Mouse (Mus musculus) limb, embryonic 11.5 days (tissue): ENCODE data around the gene Sdha. TPM values are rescaled to one million over a fixed set of nuclear protein-coding genes. Genes with fewer than 3 reads are reported as not detected.
A peak's percentile ranks its signal among the peaks of the same experiment; 100 is the strongest.

Experiments used
- ATAC-seq: fragments of 200-750 bp; cut with Nextera tagmentation; 2 replicates; pipeline ENCODE4 v1.8.0; 2017; ENCODE audit warnings: low read depth; ENCODE audit not compliant: insufficient number of reproducible peaks, low FRiP score, low TSS enrichment
- DNase-seq: peaks from one replicate; pipeline ENCODE4 v3.0.0-alpha.2; 2015; ENCODE audit warnings: low spot score
- H3K27ac ChIP-seq: fragments of 300-500 bp; sonication (generic); replicated peaks from 2 replicates; pipeline ENCODE4 v1.5.1; 2014; ENCODE audit warnings: low read depth, mild to moderate bottlenecking, low read length
- H3K27me3 ChIP-seq: fragments of 300-500 bp; sonication (generic); 2 replicates; pipeline ENCODE4 v1.6.1; 2014; ENCODE audit warnings: mild to moderate bottlenecking, low read length, mixed read lengths; ENCODE audit not compliant: control insufficient read depth, insufficient read depth
- H3K36me3 ChIP-seq: fragments of 300-500 bp; sonication (generic); 2 replicates; pipeline ENCODE4 v1.6.1; 2014; ENCODE audit warnings: mild to moderate bottlenecking, low read length, moderate library complexity, mixed read lengths; ENCODE audit not compliant: control insufficient read depth, insufficient read depth
- H3K4me1 ChIP-seq: fragments of 300-500 bp; sonication (generic); 2 replicates; pipeline ENCODE4 v1.6.1; 2014; ENCODE audit warnings: low read length, mixed read lengths; ENCODE audit not compliant: control insufficient read depth, insufficient read depth
- H3K4me2 ChIP-seq: fragments of 300-500 bp; sonication (generic); 2 replicates; pipeline ENCODE4 v1.6.1; 2014; ENCODE audit warnings: low read depth, mild to moderate bottlenecking, moderate library complexity; ENCODE audit not compliant: severe bottlenecking
- H3K4me3 ChIP-seq: fragments of 300-500 bp; sonication (generic); 2 replicates; pipeline ENCODE4 v1.5.1; 2014; ENCODE audit warnings: low read depth, low read length
- H3K9ac ChIP-seq: fragments of 300-500 bp; sonication (generic); 2 replicates; pipeline ENCODE4 v1.6.1; 2014; ENCODE audit warnings: mild to moderate bottlenecking, low read length
- H3K9me3 ChIP-seq: fragments of 300-500 bp; sonication (generic); 2 replicates; pipeline ENCODE4 v1.6.1; 2016; ENCODE audit warnings: low read length; ENCODE audit not compliant: control insufficient read depth
- WGBS: fragments of 180-500 bp; shearing (Covaris S2); extraction: QIAGEN DNeasy Blood & Tissue Kit; methylation state at CpG from one replicate; pipeline ENCODE4 v1.1.7; 2014; 5-methylcytosine and 5-hydroxymethylcytosine counted together
- polyA plus RNA-seq: library from polyadenylated mRNA; unstranded; fragments of >200 nt; fragmentation: Nextera tagmentation; extraction: Ambion mirVana; gene quantifications from 2 replicates; pipeline ENCODE4 v1.2.1, GENCODE M21; 2014

Gene Sdha
- polyA plus RNA-seq, 1 experiment from 2014 or later = 214 TPM

- ATAC-seq (no peak), DNase-seq (no peak)
- H3K9me3 ChIP-seq = no peaks in the 10 kb centered on the region
- H3K27me3 ChIP-seq = no peaks in the 10 kb centered on the region
- peaks cover 4% of the 10 kb centered on the region; the same call in 1 of the 2 replicates for H3K36me3 ChIP-seq
- peak overlapping the region; percentile 70 for H3K9ac ChIP-seq
- WGBS = 7% methylated on average over 15 of the region's 15 CpGs
- peak overlapping the region; percentile 67 for H3K4me3 ChIP-seq
- peaks cover 3% of the 10 kb centered on the region; the same call in 1 of the 2 replicates for H3K4me1 ChIP-seq
- H3K27ac ChIP-seq = no peak overlapping the region
- H3K4me2 ChIP-seq = peak overlapping the region; percentile 48
Observed at GRCm38 (mm10) chr13:74316789-74317169, 33.3 kb downstream of the Sdha start.

- Histone ChIP-seq H3K4me2 (peak overlapping the region; percentile 48), H3K27me3 (no peaks in the 10 kb centered on the region), H3K4me3 (peak overlapping the region; percentile 67), H3K36me3 (peaks cover 3% of the 10 kb centered on the region; the same call in 1 of the 2 replicates), H3K4me1 (peaks cover 3% of the 10 kb centered on the region; the same call in 1 of the 2 replicates), H3K9me3 (no peaks in the 10 kb centered on the region), H3K9ac (peak overlapping the region; percentile 70), H3K27ac (no peak overlapping the region)
- ATAC-seq = no peak
- WGBS = 32% methylated on average over 4 of the region's 4 CpGs
- no peak for DNase-seq
Observed at GRCm38 (mm10) chr13:74316386-74316785, 33.7 kb downstream of the Sdha start.

- H3K4me1 ChIP-seq = peaks cover 3% of the 10 kb centered on the region; the same call in 1 of the 2 replicates
- H3K9me3 ChIP-seq = no peaks in the 10 kb centered on the region
- no peak overlapping the region for H3K4me2 ChIP-seq
- ATAC-seq = no peak
- no peaks in the 10 kb centered on the region for H3K27me3 ChIP-seq
- H3K4me3 ChIP-seq = no peak overlapping the region
- no peak for DNase-seq
- WGBS = 97% methylated on average over 3 of the region's 3 CpGs
- H3K9ac ChIP-seq = no peak overlapping the region
- H3K27ac ChIP-seq = no peak overlapping the region
- no peaks in the 10 kb centered on the region; the same call in 1 of the 2 replicates for H3K36me3 ChIP-seq
Observed at GRCm38 (mm10) chr13:74314616-74315015, 35.5 kb downstream of the Sdha start.

GRCm38 (mm10) chr13:74305780-74306179, 44.3 kb downstream of the Sdha start:
- H3K9ac ChIP-seq = no peak overlapping the region
- WGBS = 93% methylated on average over 1 of the region's 1 CpGs
- DNase-seq (no peak), ATAC-seq (no peak)
- no peaks in the 10 kb centered on the region for H3K27me3 ChIP-seq
- no peak overlapping the region for H3K4me3 ChIP-seq
- no peak overlapping the region for H3K4me2 ChIP-seq
- H3K36me3 ChIP-seq = peaks cover 7% of the 10 kb centered on the region; the same call in 1 of the 2 replicates
- H3K27ac ChIP-seq = no peak overlapping the region
- H3K9me3 ChIP-seq = no peaks in the 10 kb centered on the region
- H3K4me1 ChIP-seq = no peaks in the 10 kb centered on the region

GRCm38 (mm10) chr13:74305380-74305779, 44.7 kb downstream of the Sdha start:
- peaks cover 7% of the 10 kb centered on the region; the same call in 1 of the 2 replicates for H3K36me3 ChIP-seq
- no peak for DNase-seq
- WGBS = 92% methylated on average over 6 of the region's 6 CpGs
- no peaks in the 10 kb centered on the region for H3K9me3 ChIP-seq
- no peak for ATAC-seq
- no peak overlapping the region for H3K4me2 ChIP-seq
- no peak overlapping the region for H3K4me3 ChIP-seq
- no peaks in the 10 kb centered on the region for H3K27me3 ChIP-seq
- H3K4me1 ChIP-seq = no peaks in the 10 kb centered on the region
- no peak overlapping the region for H3K27ac ChIP-seq
- H3K9ac ChIP-seq = no peak overlapping the region

GRCm38 (mm10) chr13:74302050-74303037, 47.7 kb downstream of the Sdha start:
- H3K9ac ChIP-seq = no peak overlapping the region
- no peak overlapping the region for H3K4me2 ChIP-seq
- peaks cover 7% of the 10 kb centered on the region; the same call in 1 of the 2 replicates for H3K36me3 ChIP-seq
- H3K27ac ChIP-seq = no peak overlapping the region
- no peaks in the 10 kb centered on the region for H3K27me3 ChIP-seq
- no peak overlapping the region for H3K4me3 ChIP-seq
- no peaks in the 10 kb centered on the region for H3K9me3 ChIP-seq
- no peak for ATAC-seq
- H3K4me1 ChIP-seq = no peaks in the 10 kb centered on the region
- no peak for DNase-seq
- WGBS = 80% methylated on average over 10 of the region's 10 CpGs

- no peak for DNase-seq
- Histone ChIP-seq H3K9ac (no peak overlapping the region), H3K9me3 (no peaks in the 10 kb centered on the region), H3K4me1 (no peaks in the 10 kb centered on the region), H3K4me3 (no peak overlapping the region), H3K27ac (no peak overlapping the region), H3K36me3 (peaks cover 6% of the 10 kb centered on the region; the same call in 1 of the 2 replicates), H3K27me3 (no peaks in the 10 kb centered on the region), H3K4me2 (no peak overlapping the region)
- 83% methylated on average over 6 of the region's 6 CpGs for WGBS
- no peak for ATAC-seq
Observed at GRCm38 (mm10) chr13:74301607-74301984, 48.5 kb downstream of the Sdha start.

- WGBS = 45% methylated on average over 4 of the region's 4 CpGs
- ATAC-seq = peak; percentile 80
Observed at GRCm38 (mm10) chr13:74300925-74301606, 49.0 kb downstream of the Sdha start.

More at GRCm38 (mm10) chr13:74300925-74301606, 49.0 kb downstream of the Sdha start:
- Histone ChIP-seq H3K27me3 (no peaks in the 10 kb centered on the region), H3K4me3 (no peak overlapping the region), H3K4me2 (no peak overlapping the region), H3K4me1 (no peaks in the 10 kb centered on the region), H3K36me3 (0 out of 2 replicates have a peak, but pooled peaks cover 5% of the 10 kb centered on the region), H3K9me3 (no peaks in the 10 kb centered on the region), H3K9ac (no peak overlapping the region), H3K27ac (no peak overlapping the region)
- DNase-seq = peak; percentile 80
